Mouse (Mus musculus): Measurements from ENCODE around the gene Catsperd. TPM values are rescaled to one million over a fixed set of nuclear protein-coding genes. Genes with fewer than 3 reads are reported as not detected.

Gene Catsperd
- 1.2 and 1.8 TPM in 2 replicates for polyA plus RNA-seq (2012; rRNA removed)

- DNase-seq (ENCODE audit: low read depth), result no peak
Measured at GRCm38 (mm10) chr17:56627530-56628277, at the start of gene Catsperd. TSS of gene Catsperd (plus strand) at chr17:56628143.

- no peak for DNase-seq (ENCODE audit: low read depth)
Measured at GRCm38 (mm10) chr17:56583071-56583470, 44.9 kb upstream of the Catsperd start.

- no peak for DNase-seq (ENCODE audit: low read depth)
Measured at GRCm38 (mm10) chr17:56583611-56584256, 44.2 kb upstream of the Catsperd start.

GRCm38 (mm10) chr17:56584257-56585130, 43.4 kb upstream of the Catsperd start, which contains the start of the genes Safb2 and Safb:
TSS of gene Safb2 (minus strand) at chr17:56584585.
TSS of gene Safb (plus strand) at chr17:56584825.
- peak; percentile 67 for DNase-seq (ENCODE audit: low read depth)

- DNase-seq (ENCODE audit: low read depth), result no peak
Measured at GRCm38 (mm10) chr17:56585171-56585821, 42.6 kb upstream of the Catsperd start.

- no peak for DNase-seq (ENCODE audit: low read depth)
Measured at GRCm38 (mm10) chr17:56587773-56588172, 40.2 kb upstream of the Catsperd start.

DNA sequence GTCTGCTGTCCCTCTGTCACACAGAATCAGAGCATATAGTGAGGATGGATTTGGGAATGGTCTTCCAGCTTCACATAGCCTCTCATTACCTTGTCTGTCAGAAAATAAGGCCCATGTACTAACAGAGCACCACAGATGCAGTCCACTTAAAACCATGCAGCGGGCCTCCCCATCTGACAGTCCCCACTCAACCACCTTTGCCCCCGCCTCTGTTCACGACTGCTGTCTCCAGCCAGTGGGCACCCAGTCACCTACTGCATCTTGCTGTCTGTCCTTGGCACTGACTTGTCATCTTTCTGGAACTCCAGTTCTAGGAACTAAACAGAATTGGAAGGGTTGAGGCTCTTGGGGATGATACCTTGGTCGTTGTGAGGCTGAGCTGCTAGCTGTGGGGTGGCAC, 39.0 kb upstream of the Catsperd start:
- DNase-seq (ENCODE audit: low read depth), result no peak

DNA sequence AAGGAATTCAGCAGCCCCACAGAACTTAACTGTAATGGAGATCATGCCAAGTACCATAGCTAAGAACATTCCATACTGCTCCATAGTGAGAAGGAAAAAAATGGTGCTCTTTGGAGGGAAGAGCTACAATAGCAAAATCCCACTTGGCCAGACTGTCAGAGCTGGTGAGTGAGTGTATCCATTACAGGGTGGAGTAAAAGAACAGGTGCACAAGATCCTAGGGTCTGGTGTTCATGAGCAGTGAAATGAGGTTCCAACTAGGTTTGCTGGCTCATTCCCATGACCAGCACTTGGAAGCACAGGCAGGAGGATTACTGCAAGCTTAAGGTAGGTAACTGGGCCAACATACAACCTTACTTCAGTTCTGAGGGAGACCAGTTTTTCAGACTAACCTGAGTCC, 35.4 kb upstream of the Catsperd start:
- no peak for DNase-seq (ENCODE audit: low read depth)

DNA sequence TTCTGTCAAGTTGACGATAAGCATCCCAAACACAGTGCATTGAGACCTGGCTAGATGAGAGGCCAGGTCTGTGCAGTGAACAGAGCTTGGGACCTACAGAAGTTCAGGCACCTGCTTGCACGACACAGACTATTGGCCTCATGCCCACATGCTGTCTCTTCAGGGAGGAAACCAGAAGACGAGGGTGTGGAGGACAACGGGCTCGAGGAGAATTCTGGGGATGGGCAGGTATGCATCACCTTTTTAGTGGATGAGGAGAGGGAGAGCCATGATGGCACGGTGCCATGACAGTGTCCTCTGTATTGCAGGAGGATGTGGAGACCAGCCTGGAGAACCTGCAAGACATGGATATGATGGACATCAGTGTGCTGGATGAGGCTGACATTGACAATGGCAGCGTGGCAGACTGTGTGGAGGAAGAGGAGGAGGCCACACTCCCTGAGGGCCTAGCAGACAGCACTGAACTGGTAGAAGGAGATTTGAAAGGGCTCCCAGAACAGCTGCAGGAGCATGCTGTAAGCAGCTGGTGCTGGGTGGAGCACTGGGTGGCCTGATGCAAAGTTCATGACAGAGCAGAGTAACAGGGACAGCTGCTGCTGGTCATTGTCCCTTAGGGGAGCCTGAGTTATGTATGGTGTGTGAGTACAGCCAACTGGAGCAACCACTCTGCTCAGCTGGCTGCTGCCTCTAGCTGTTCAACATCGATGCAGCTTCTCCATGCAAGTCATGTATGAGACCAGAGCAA, 34.2 kb upstream of the Catsperd start:
- no peak for DNase-seq (ENCODE audit: low read depth)

DNA sequence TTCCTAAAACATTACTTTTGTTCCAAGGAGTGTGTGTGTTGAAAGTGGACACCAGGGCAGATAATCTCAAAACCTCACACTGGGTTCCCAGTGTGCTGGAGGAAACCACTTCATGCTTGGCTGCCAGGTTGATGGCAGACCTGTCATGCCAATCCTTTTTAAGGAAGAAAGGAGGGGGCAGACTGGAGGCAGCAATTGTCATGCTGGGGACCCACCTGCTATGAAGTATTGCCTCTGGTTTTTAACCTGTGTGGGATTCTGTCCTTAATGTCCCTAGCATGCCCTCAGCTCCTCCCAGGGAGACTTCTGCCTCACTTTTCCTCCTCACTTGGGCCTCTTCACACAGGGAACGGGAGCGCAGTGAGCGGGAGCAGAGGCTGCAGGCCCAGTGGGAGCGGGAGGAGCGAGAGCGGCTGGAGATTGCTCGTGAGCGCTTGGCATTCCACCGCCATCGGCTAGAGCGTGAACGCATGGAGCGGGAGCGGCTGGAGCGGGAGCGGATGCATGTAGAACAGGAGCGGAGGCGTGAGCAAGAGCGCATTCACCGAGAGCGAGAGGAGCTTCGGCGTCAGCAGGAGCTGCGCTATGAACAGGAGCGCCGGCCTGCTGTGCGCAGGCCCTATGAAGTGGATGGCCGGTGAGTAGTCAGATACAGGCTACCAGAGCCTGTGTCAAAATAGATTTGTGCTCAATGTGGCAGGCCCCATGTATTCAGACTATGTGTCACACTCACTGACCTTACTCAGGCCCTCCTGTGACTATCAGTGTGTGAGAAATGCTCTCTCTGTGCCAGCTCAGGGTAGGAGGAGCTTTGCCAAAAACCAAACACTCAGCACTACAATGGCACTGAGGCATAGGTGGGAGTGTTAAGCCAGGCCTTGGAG, 24.5 kb upstream of the Catsperd start:
- no peak for DNase-seq (ENCODE audit: low read depth)

GRCm38 (mm10) chr17:56604070-56604380, 23.9 kb upstream of the Catsperd start:
- DNase-seq (ENCODE audit: low read depth), result no peak

DNA sequence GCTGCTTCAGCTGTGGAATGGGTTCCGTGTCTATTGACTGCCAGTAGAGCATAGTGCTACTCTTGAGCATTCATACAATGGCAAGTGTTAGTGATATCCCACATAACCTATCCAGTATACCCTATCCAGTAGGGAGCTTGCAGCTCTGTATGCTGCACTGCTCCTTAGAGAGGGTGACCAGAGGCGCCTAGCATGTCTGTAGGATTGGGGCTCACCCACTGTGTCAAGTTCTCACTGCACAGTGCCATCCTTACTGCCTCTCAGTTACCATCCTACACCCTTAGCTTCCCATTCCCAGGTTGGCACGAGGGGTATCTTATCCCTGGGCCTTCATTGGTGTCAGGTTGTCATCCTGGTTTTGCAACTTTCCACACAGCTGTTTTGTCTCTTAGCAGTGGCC, 23.5 kb upstream of the Catsperd start:
- DNase-seq (ENCODE audit: low read depth), result no peak

DNA sequence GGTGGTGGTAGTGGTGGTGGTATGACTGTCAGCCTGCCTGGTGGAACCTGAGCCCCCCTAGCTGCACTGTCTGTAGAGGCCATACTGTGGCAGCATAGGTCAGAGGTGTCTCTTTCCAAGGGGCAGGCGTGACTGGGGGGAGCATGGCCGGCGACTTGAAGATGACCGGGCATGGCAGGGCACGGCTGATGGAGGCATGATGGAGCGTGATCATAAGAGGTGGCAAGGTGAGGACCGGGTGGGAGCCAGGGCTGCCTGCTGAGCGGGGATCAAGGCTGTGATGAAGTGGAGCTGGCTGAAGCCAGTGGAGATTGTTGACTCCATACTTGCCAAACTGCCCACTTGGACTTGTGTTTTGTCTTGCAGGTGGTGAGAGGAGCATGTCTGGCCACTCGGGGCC, 22.5 kb upstream of the Catsperd start:
- DNase-seq (ENCODE audit: low read depth), result no peak

- no peak for DNase-seq (ENCODE audit: low read depth)
Measured at GRCm38 (mm10) chr17:56607521-56608062, 20.4 kb upstream of the Catsperd start.

- no peak for DNase-seq (ENCODE audit: low read depth)
Measured at GRCm38 (mm10) chr17:56608699-56609098, 19.2 kb upstream of the Catsperd start.

DNA sequence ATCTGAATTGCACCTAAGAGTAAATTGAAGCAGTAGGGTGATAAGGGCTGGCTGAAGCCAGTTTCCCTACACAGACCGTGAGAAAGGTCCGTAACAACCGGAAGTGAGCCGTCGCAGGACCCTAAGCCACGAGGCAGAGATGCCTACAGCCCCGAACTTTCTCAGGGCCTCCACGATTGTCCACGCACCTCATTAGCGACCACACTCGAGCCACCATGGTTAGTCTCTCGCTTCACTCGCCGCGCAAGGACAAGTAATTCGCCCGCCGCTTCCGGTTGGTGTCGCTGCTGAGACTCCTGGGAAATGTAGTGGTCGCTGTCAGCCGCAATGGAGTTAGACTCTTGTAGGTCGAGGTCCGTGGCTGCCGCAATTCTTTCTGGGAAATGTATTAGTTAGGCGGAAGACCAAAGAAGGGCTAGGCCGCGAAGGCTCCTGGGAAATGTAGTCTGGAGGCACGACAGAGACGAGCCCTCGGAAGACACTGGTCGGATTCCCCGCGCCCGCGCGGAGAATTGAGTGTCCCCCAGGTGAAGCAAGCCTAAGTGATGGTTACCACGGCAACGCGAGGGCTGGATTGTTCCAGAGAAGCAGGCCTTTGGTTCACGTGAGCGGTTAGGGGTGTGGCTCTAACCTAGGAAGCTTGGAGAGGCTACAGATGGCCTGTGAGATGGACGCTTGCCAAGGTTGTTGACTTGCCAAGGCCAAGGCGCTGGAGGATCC, 18.3 kb upstream of the Catsperd start, which contains the start of gene 2410015M20Rik:
Gene 2410015M20Rik (minus strand): TSS at position 320 of the 720 bp plus-strand sequence.
- no peak for DNase-seq (ENCODE audit: low read depth)

DNA sequence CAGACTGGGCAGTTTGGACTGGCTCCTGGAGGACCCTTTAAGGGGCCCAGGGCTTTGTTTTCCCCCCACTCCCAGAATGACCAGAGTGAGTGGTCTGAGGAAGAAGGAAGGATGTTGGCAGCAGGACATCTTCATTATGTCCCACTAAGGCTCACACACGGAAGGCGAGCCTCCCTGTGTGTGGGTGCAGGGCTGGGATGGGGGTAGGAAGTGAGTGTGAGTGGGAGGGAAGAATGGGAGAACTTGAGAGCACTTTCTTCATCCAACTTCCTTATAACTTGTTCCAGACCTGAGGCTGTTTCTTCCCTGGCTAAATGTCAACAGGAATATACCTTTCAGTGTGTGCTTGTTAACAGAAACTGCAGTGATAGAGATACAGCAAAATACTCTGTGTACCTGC, 16.6 kb upstream of the Catsperd start:
- DNase-seq (ENCODE audit: low read depth), result no peak

GRCm38 (mm10) chr17:56611861-56612564, 15.9 kb upstream of the Catsperd start:
- no peak for DNase-seq (ENCODE audit: low read depth)
